Mouse (Mus musculus): ENCODE measurements at regions not wholly inside any gene's neighbourhood (a gene's known extent, or its start where the extent isn't known, plus 50 kb on each side); places are given as distances from the start of the nearest gene placed in this dataset.

DNA sequence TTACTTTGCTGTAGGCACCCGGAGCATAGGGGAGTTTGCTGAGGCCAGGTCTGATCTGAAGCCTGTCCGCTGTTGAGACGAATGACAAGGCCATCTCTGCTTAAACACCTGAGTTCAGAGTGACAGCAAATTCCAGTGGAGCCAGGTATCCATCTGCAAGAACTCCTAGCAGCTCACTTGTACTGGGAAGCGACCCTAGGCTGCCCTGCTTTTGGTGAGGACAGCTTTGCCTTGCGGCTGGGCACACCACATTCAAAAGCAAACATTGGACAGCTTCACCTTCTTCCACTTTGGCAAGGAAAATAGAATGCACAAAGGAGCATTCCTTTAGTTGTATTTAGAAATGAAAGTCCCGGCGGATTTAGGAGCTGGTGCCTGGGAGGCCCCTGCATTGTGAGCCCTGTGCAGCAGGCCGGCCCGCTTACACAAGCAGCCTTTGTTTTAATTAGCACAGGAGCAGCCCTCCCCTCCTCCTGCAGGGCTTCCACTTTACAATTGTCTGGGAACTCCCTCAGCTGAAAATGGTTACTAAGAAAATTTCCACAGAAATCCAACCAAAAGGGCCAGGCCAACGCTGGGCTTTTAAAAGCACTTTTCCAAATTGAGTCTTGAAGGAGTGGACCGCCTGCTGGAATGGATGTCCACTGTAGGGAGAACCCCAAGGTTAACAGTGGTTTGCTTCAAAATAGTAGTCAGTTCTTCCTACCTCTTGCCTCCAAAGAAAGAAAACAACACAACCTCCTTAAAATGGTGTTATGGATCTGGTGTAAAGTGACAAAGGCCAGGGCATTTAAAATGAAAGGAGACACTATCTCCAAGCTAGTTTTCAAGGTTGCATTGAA is 321.6 kb upstream of the Mpdz start:
- TF ChIP-seq CTCF (conservative IDR thresholded peaks at IDR 0.05; ENCODE audit: insufficient read depth, insufficient read length, low read depth, low read length): no peak
- TF ChIP-seq POLR2A (IDR thresholded peaks at IDR 0.05; ENCODE audit: low read depth, low read length): no peak

Data from kidney, adult 2 months (tissue).